Mouse (Mus musculus): ENCODE results near the gene Nt5c2. TPM values are rescaled to one million over a fixed set of nuclear protein-coding genes. Genes with fewer than 3 reads are reported as not detected.
A peak's percentile ranks its signal among the peaks of the same experiment; 100 is the strongest.

Gene Nt5c2
- polyA plus RNA-seq, 1 experiment from 2014 or later, result 118 TPM

DNA sequence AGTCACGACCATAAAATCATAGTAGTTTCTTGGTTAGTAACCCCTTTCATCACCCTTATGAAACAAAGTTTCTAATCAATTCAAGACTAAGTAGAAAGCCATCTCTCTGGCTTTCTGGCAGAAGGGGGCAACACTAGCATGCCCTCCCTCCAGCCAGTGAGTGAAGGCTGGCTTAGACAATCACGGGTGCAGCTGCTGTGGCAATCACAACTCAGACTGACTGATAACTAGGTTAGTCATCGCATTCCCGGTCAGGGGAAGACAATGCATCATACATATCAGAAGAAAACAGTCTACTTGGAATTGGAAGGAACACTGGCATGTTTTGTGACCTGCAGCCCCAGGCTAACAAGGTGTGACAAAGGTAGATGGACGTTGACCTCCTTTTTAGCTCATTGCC is 115.1 kb downstream of the Nt5c2 start:
- Histone ChIP-seq H3K9ac (no peak overlapping the region), H3K4me2 (no peak overlapping the region), H3K27ac (peak overlapping the region; percentile 45; the same call in 1 of the 2 replicates), H3K27me3 (no peaks in the 10 kb centered on the region), H3K9me3 (replicated peaks) (no peaks in the 10 kb centered on the region), H3K4me1 (replicated peaks) (peaks cover 16% of the 10 kb centered on the region), H3K36me3 (peaks cover 32% of the 10 kb centered on the region), H3K4me3 (no peak overlapping the region)
- ATAC-seq (replicated peaks; ENCODE audit: insufficient number of reproducible peaks, insufficient read depth, low FRiP score, low read depth), result no peak
- 48% methylated on average over 5 of the region's 5 CpGs for WGBS

DNA sequence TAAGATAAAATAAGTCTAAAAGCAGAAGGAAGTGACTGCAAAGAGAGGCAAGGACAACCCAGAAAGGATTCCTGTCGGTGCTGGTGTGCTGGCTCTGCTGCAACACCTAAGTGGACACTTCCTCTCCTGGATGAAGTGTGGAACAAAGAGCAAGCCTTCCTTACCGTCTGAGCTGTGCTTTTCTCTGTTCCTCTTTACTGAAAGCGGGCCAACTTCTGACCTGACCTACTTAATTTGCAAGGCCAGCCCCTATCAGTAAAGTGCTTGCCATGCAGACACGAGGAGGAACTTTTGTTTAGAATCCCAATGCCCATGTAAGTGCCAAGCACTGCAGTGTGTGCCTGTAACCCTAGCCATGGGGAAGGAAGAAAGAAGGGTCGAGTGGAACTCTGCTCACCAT is 115.6 kb downstream of the Nt5c2 start:
- Histone ChIP-seq H3K4me1 (replicated peaks) (peaks cover 16% of the 10 kb centered on the region), H3K4me3 (no peak overlapping the region), H3K9me3 (replicated peaks) (no peaks in the 10 kb centered on the region), H3K27me3 (no peaks in the 10 kb centered on the region), H3K9ac (no peak overlapping the region), H3K4me2 (no peak overlapping the region), H3K36me3 (peaks cover 35% of the 10 kb centered on the region), H3K27ac (peak overlapping the region; percentile 45)
- ATAC-seq (replicated peaks; ENCODE audit: insufficient number of reproducible peaks, insufficient read depth, low FRiP score, low read depth), result no peak
- WGBS, result 30% methylated on average over 5 of the region's 5 CpGs

GRCm38 (mm10) chr19:46898222-46898621 is 116.7 kb downstream of the Nt5c2 start:
- Histone ChIP-seq H3K4me1 (replicated peaks) (peaks cover 16% of the 10 kb centered on the region), H3K36me3 (peaks cover 38% of the 10 kb centered on the region), H3K4me2 (no peak overlapping the region), H3K9ac (no peak overlapping the region), H3K27me3 (no peaks in the 10 kb centered on the region), H3K4me3 (no peak overlapping the region), H3K9me3 (replicated peaks) (no peaks in the 10 kb centered on the region), H3K27ac (no peak overlapping the region)
- 66% methylated on average over 5 of the region's 5 CpGs for WGBS
- ATAC-seq (replicated peaks; ENCODE audit: insufficient number of reproducible peaks, insufficient read depth, low FRiP score, low read depth), result no peak

DNA sequence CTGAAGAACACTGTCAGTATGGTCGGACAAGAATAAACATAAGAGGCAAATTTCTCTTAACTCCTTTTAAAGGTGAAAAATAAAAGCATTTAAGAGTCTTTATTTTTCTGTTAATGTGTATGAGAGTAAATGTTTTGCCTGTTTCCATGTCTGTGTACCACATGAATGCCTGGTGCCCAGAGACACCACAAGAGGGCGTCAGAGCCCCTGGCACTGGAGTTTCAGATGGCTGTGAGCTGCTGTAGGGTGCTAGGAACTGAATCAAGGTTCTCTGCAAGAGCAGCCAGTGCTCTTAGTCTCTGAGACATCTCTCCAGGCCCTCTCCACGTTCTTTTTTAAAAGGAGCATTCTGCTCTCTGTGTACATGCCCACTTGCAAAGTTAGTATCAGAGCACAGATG is 117.8 kb downstream of the Nt5c2 start:
- Histone ChIP-seq H3K36me3 (peaks cover 47% of the 10 kb centered on the region), H3K4me2 (no peak overlapping the region), H3K27ac (no peak overlapping the region), H3K9ac (no peak overlapping the region), H3K27me3 (no peaks in the 10 kb centered on the region), H3K9me3 (replicated peaks) (no peaks in the 10 kb centered on the region), H3K4me1 (replicated peaks) (peaks cover 16% of the 10 kb centered on the region), H3K4me3 (no peak overlapping the region)
- 88% methylated on average over 3 of the region's 3 CpGs for WGBS
- ATAC-seq (replicated peaks; ENCODE audit: insufficient number of reproducible peaks, insufficient read depth, low FRiP score, low read depth), result no peak

- Histone ChIP-seq H3K27me3 (no peaks in the 10 kb centered on the region), H3K4me1 (replicated peaks) (no peaks in the 10 kb centered on the region), H3K4me3 (no peak overlapping the region), H3K4me2 (no peak overlapping the region), H3K9ac (no peak overlapping the region), H3K36me3 (peaks cover 79% of the 10 kb centered on the region), H3K27ac (no peak overlapping the region), H3K9me3 (replicated peaks) (no peaks in the 10 kb centered on the region)
- ATAC-seq (replicated peaks; ENCODE audit: insufficient number of reproducible peaks, insufficient read depth, low FRiP score, low read depth), result no peak
- WGBS, result 78% methylated on average over 7 of the region's 7 CpGs
These were observed 121.5 kb downstream of the Nt5c2 start for GRCm38 (mm10) chr19:46893484-46893883.

DNA sequence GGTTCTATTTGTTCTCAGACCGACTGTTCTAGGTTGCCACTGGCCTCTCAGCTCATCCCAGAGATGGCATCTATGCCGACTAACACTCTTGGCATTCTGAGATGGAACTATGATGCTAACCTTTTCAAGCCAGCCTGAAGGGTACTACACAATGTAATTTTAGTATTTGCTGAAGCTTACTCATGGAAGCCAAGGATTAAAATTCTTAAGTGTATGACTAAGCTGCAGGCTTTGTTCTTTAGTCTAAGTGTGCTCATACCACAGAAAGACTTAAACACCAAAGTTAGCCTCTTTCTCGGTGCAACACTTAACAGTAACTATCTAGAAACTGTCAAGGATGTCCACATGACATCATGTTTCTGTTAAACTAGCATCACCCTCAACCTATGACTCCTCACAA is 122.1 kb downstream of the Nt5c2 start:
- Histone ChIP-seq H3K4me2 (no peak overlapping the region), H3K4me3 (no peak overlapping the region), H3K4me1 (replicated peaks) (no peaks in the 10 kb centered on the region), H3K27ac (no peak overlapping the region), H3K36me3 (peaks cover 78% of the 10 kb centered on the region), H3K9ac (no peak overlapping the region), H3K9me3 (replicated peaks) (no peaks in the 10 kb centered on the region), H3K27me3 (no peaks in the 10 kb centered on the region)
- 64% methylated on average over 3 of the region's 3 CpGs for WGBS
- ATAC-seq (replicated peaks; ENCODE audit: insufficient number of reproducible peaks, insufficient read depth, low FRiP score, low read depth), result no peak

- no peaks in the 10 kb centered on the region for H3K27me3 ChIP-seq
- peaks cover 81% of the 10 kb centered on the region for H3K36me3 ChIP-seq
- no peak overlapping the region for H3K4me2 ChIP-seq
- no peaks in the 10 kb centered on the region for H3K9me3 ChIP-seq (replicated peaks)
- H3K4me3 ChIP-seq, result no peak overlapping the region
- WGBS, result 93% methylated on average over 8 of the region's 8 CpGs
- no peak for ATAC-seq (replicated peaks; ENCODE audit: insufficient number of reproducible peaks, insufficient read depth, low FRiP score, low read depth)
- no peak overlapping the region for H3K9ac ChIP-seq
- H3K27ac ChIP-seq, result no peak overlapping the region
- H3K4me1 ChIP-seq (replicated peaks), result no peaks in the 10 kb centered on the region
These were observed 124.3 kb downstream of the Nt5c2 start for GRCm38 (mm10) chr19:46890657-46891056.

DNA sequence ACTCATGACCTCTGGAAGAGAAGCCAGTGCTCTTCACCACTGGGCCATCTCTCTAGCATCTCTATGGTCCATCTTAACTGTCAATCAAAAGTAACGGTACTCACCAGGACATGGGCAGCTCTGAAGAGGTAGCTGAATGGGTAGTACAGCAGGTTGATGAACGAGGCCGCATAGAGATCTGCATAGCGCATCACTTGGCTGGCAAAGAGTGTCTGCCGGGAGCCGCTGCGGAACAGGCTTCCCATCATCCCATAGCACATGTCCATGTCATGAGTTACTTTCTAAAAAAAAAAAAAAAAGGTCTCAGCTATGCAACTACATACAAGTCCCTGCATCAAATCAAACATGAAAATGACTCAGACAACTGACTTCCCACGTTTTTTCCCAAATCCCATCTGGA is 125.3 kb downstream of the Nt5c2 start:
- ATAC-seq (replicated peaks; ENCODE audit: insufficient number of reproducible peaks, insufficient read depth, low FRiP score, low read depth), result no peak
- Histone ChIP-seq H3K27me3 (no peaks in the 10 kb centered on the region), H3K4me1 (replicated peaks) (no peaks in the 10 kb centered on the region), H3K27ac (no peak overlapping the region), H3K4me2 (no peak overlapping the region), H3K36me3 (peaks cover 84% of the 10 kb centered on the region), H3K9ac (no peak overlapping the region), H3K9me3 (replicated peaks) (no peaks in the 10 kb centered on the region), H3K4me3 (no peak overlapping the region)
- 90% methylated on average over 8 of the region's 8 CpGs for WGBS

- Histone ChIP-seq H3K4me3 (no peak overlapping the region), H3K36me3 (peaks cover 77% of the 10 kb centered on the region), H3K4me2 (no peak overlapping the region), H3K9ac (no peak overlapping the region), H3K9me3 (replicated peaks) (no peaks in the 10 kb centered on the region), H3K4me1 (replicated peaks) (no peaks in the 10 kb centered on the region), H3K27me3 (no peaks in the 10 kb centered on the region), H3K27ac (peak overlapping the region; percentile 24)
- 47% methylated on average over 14 of the region's 14 CpGs for WGBS
- no peak for ATAC-seq (replicated peaks; ENCODE audit: insufficient number of reproducible peaks, insufficient read depth, low FRiP score, low read depth)
These were observed 127.0 kb downstream of the Nt5c2 start for GRCm38 (mm10) chr19:46887811-46888527.

DNA sequence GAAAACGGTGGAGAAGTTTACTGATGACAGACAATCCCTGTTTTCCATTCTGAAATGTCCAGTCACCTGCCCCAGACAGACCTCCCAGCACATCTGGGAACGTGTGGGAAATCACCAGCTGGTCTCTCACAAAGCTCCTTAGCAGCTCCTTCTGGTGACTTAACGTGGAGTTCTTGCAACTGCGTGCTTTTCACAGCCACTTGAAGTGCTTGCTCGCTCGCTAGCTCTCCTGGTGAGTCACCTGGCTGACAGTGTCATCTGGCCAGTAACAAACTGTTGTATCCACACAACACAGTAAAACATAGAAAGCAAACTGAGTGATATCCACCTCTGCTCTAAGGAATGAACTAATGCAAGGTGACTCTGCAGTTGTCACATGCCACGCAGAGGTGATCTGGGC is 128.1 kb downstream of the Nt5c2 start:
- WGBS, result 77% methylated on average over 7 of the region's 7 CpGs
- ATAC-seq (replicated peaks; ENCODE audit: insufficient number of reproducible peaks, insufficient read depth, low FRiP score, low read depth), result no peak
- H3K36me3 ChIP-seq, result peaks cover 65% of the 10 kb centered on the region

GRCm38 (mm10) chr19:46885365-46885764 is 129.6 kb downstream of the Nt5c2 start:
- Histone ChIP-seq H3K9me3 (replicated peaks) (no peaks in the 10 kb centered on the region), H3K27ac (no peak overlapping the region), H3K4me3 (no peak overlapping the region), H3K9ac (no peak overlapping the region), H3K4me1 (replicated peaks) (no peaks in the 10 kb centered on the region), H3K27me3 (no peaks in the 10 kb centered on the region), H3K36me3 (peaks cover 53% of the 10 kb centered on the region), H3K4me2 (no peak overlapping the region)
- 87% methylated on average over 4 of the region's 4 CpGs for WGBS
- no peak for ATAC-seq (replicated peaks; ENCODE audit: insufficient number of reproducible peaks, insufficient read depth, low FRiP score, low read depth)

More for the DNA sequence above, 128.1 kb downstream of the Nt5c2 start:
- no peak overlapping the region for H3K4me3 ChIP-seq
- no peaks in the 10 kb centered on the region for H3K9me3 ChIP-seq (replicated peaks)
- no peak overlapping the region for H3K4me2 ChIP-seq
- no peak overlapping the region for H3K27ac ChIP-seq
- H3K9ac ChIP-seq, result no peak overlapping the region
- H3K27me3 ChIP-seq, result no peaks in the 10 kb centered on the region
- H3K4me1 ChIP-seq (replicated peaks), result no peaks in the 10 kb centered on the region

- no peaks in the 10 kb centered on the region for H3K9me3 ChIP-seq (replicated peaks)
- H3K4me3 ChIP-seq, result no peak overlapping the region
- ATAC-seq (replicated peaks; ENCODE audit: insufficient number of reproducible peaks, insufficient read depth, low FRiP score, low read depth), result no peak
- 92% methylated on average over 2 of the region's 2 CpGs for WGBS
- H3K4me2 ChIP-seq, result no peak overlapping the region
- no peaks in the 10 kb centered on the region for H3K4me1 ChIP-seq (replicated peaks)
- H3K27ac ChIP-seq, result no peak overlapping the region
- H3K36me3 ChIP-seq, result peaks cover 3% of the 10 kb centered on the region; the same call in 1 of the 2 replicates
- no peak overlapping the region for H3K9ac ChIP-seq
- H3K27me3 ChIP-seq, result no peaks in the 10 kb centered on the region
These were observed 135.1 kb downstream of the Nt5c2 start for GRCm38 (mm10) chr19:46879876-46880275.

All from heart, embryonic 15.5 days (tissue).